Mouse (Mus musculus) MEL (cell line): ENCODE measurements around the gene Mbnl1.

ENCODE experiments used
- CHD2 ChIP-seq: IDR thresholded peaks from 2 replicates; pipeline ENCODE4 v1.6.1; 2011; ENCODE audit warnings: low read length, improper control_type of control experiment
- CTCF ChIP-seq, 3 experiments: IDR thresholded peaks in 2 of 3; conservative IDR thresholded peaks in 1 of 3; 2 replicates each; pipeline ENCODE4 v1.5.1; 2011 to 2012; ENCODE audit warnings: low read length in 3 of 3, low read depth in 2 of 3, mild to moderate bottlenecking in 2 of 3, improper control_type of control experiment in 1 of 3, inconsistent platforms in 1 of 3, mixed read lengths in 1 of 3, moderate library complexity in 1 of 3; ENCODE audit not compliant: control insufficient read depth in 1 of 3, insufficient read depth in 1 of 3, poor library complexity in 1 of 3, severe bottlenecking in 1 of 3
- GABPA ChIP-seq: IDR thresholded peaks from 2 replicates; pipeline ENCODE4 v1.6.1; 2012; ENCODE audit warnings: low read depth, mild to moderate bottlenecking, inconsistent platforms, low read length, improper control_type of control experiment, moderate library complexity
- HCFC1 ChIP-seq: IDR thresholded peaks from 2 replicates; pipeline ENCODE4 v1.6.1; 2012; ENCODE audit warnings: low read depth, mild to moderate bottlenecking, inconsistent platforms, low read length, improper control_type of control experiment, moderate library complexity
- MEF2A ChIP-seq: IDR thresholded peaks from 2 replicates; pipeline ENCODE4 v1.6.1; 2014; ENCODE audit warnings: low read depth, mild to moderate bottlenecking, inconsistent platforms, low read length, improper control_type of control experiment; ENCODE audit not compliant: poor library complexity, insufficient replicate concordance, severe bottlenecking; ENCODE audit errors: extremely low read depth
- POLR2A ChIP-seq, 2 experiments: IDR thresholded peaks; 2 replicates each; pipeline ENCODE4 v1.6.1; 2011 to 2012; ENCODE audit warnings: low read length in 2 of 2, mild to moderate bottlenecking in 2 of 2, control low read depth in 1 of 2, improper control_type of control experiment in 1 of 2, low read depth in 1 of 2, moderate library complexity in 1 of 2; ENCODE audit not compliant: control insufficient read depth in 1 of 2, insufficient read depth in 1 of 2, poor library complexity in 1 of 2
- POLR2AphosphoS2 ChIP-seq: IDR thresholded peaks from 2 replicates; pipeline ENCODE4 v1.6.1; 2011; ENCODE audit warnings: low read length, improper control_type of control experiment
- TAL1 ChIP-seq: IDR thresholded peaks from 2 replicates; pipeline ENCODE4 v1.6.1; 2012; ENCODE audit warnings: mild to moderate bottlenecking, inconsistent platforms, low read length, moderate library complexity, mixed read lengths
- TBP ChIP-seq: IDR thresholded peaks from 2 replicates; pipeline ENCODE4 v1.8.0; 2011; ENCODE audit warnings: low read depth, low read length, improper control_type of control experiment
- ZC3H11A ChIP-seq: IDR thresholded peaks from 2 replicates; pipeline ENCODE4 v1.6.1; 2012; ENCODE audit warnings: low read depth, mild to moderate bottlenecking, inconsistent platforms, low read length, improper control_type of control experiment
- ZKSCAN1 ChIP-seq: IDR thresholded peaks from 2 replicates; pipeline ENCODE4 v1.6.1; 2012; ENCODE audit warnings: low read depth, mild to moderate bottlenecking, inconsistent platforms, low read length, improper control_type of control experiment, moderate library complexity

DNA sequence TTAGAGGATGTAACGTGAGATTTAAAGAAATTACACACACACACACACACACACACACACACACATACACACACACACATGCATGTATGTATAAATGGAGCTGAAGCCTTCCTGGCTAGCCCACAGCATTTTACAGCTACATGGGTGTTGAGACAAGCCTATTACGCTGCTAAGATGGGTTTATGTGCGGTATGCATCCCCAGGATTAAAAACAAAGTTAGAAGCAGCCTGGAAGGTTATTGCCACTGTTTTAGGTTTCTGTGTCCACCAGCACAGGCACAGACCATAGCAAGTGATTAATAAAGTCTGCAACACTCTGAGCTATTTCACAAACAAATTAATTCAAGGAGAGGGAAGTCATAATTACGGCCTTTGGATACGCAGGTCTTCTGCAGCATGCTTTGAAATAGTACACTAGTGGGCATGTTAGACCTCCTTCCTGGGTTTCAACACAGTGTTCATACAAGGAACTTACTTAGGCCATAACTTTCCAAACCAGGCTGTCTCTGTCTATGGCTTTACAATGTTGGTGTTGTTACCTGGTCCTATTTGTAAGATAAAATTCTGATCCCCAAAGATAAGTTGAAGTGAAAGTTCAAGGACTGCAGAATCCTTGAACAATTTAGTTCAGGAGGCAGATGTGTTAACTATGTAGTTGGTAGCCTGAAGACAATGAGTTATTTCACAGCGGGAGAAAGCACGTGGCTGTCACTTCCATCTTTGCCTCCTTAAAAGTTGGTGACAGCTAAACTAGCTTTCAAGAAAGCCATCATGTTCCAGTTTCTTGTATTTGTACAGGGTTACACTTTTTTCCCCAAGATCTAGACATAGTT is 29.7 kb downstream of the Mbnl1 start:
- TF ChIP-seq CTCF (IDR thresholded peaks at IDR 0.05 in 2 of 3, conservative IDR thresholded peaks at IDR 0.05 in 1 of 3; ENCODE audit: control insufficient read depth in 1 of 3, insufficient read depth in 1 of 3, low read depth in 2 of 3, low read length in 3 of 3, poor library complexity in 1 of 3, severe bottlenecking in 1 of 3) (no peak), CHD2 (no peak), TBP (no peak), POLR2A (IDR thresholded peaks at IDR 0.05; ENCODE audit: control insufficient read depth in 1 of 2, insufficient read depth in 1 of 2, low read depth in 1 of 2, low read length in 2 of 2, poor library complexity in 1 of 2) (no peak), HCFC1 (no peak), ZC3H11A (no peak), ZKSCAN1 (no peak), POLR2AphosphoS2 (no peak), GABPA (no peak), TAL1 (no peak), MEF2A (no peak)
